Mouse (Mus musculus) urinary bladder, postnatal 4 days (tissue): ENCODE data around the gene Cnga3.

Source experiments
- DNase-seq, 2 experiments: peaks; one replicate each; pipeline ENCODE4 v3.0.0; 2021 to 2022; ENCODE audit warnings: low spot score in 2 of 2

Gene Cnga3

DNA sequence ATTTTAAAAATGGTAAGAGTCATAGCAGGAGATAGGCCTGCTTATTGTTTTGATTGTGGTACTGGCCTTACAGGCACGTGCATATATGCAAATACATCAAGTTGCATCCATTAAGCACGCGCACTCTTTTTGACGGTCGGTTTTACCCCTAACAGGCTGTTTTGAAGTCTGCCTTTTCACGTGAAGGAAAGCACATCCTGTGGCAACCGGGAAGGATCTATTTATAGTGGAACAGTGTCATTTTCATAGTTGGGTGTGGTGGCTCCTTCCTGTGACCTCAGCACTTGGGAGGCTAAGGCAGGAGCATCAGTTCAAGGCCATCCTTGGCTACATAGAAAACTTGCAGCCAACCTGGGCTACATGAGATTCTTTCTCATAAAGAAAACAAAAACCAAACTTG, 72.3 kb downstream of the Cnga3 start:
- no peak for DNase-seq

DNA sequence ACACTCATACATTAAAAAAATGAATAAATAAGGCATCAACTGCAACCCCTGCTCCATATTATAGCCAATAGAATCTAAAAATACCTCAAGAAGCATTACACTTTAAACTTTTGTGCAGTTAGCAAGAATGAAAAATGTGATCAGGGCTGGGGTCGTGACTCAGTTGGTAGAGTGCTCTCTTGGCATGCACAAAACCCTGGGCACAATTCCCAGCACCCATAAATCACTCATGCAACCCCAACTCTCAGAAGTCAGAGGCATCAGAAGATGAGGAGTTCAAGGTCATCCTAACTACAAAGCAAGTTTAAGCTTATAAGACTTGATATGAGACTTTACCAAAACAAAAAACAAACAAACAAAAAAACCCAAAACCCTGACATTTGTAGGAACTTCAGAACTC, 73.5 kb downstream of the Cnga3 start:
- DNase-seq, result no peak

DNA sequence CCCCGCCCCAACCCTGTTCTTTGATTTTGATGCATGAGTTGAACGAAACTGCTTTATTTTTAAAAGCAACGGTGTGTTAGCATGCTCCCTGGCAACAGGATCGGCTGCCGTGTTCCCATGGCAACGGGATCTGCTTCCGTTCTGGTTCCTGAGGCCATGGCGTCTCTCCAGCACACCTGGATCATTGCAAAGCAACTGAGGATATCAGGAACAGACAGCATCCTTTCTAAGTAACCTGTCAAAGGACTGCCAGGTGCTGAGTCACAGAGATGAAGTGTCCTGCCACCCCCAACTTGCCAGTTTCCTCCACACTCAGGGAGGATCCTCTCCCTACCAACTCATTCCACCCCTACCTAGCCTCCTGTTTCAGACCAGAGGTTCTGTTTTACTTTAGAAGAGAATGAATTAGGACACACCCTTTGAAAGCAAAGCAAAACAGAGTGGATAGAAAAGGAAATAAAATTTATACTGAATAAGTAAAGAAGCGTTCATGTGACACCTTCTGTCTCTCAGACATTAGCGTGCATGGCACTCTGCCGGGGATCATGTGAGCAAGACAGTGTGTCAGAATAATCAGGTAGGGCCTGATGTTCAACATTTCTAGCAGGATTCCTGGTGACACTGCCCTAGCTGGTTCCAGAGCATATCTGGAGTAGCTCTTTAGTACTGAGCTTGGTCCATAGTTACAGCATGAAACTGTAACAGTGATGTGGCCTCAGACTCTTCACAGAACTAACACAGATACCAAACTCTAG, 74.1 kb downstream of the Cnga3 start:
- no peak for DNase-seq

DNA sequence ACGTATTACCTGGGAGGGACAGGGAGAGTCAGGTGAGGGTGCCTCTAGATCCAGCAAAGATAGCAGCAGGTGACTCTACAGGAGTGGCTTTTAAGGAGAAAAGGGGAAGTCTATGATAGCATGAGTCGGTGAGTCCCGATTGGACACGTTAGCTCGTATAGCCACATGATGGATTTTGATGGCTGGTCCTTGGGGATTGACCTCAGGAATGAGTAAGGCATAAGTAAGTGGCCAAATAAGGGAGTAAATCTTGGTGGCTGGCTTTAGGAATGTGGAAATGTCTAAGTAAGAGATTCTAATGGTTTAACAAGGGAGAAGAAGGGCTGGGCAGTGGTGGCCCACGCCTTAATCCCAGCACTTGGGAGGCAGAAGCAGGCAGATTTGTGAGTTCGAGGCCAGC, 74.7 kb downstream of the Cnga3 start:
- no peak for DNase-seq

DNA sequence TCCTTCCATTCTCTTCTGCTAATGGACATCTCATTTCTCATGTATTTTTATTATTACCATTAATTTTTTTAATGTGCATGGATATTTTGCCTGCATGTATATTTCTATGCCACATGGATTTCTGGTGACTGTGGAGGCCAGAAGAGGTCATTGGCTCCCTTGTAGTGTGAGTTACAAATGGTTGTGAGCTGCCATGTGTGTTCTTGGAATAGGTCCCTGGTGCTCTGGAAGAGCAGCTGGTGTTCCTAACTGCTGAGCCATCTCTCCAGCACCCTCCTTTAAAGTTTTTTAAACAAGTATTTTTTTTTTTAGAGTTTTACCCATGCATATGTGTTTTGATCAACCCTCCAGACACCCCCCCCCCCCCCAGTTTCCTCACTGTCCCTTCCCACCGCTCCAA, 82.2 kb downstream of the Cnga3 start:
- no peak for DNase-seq

DNA sequence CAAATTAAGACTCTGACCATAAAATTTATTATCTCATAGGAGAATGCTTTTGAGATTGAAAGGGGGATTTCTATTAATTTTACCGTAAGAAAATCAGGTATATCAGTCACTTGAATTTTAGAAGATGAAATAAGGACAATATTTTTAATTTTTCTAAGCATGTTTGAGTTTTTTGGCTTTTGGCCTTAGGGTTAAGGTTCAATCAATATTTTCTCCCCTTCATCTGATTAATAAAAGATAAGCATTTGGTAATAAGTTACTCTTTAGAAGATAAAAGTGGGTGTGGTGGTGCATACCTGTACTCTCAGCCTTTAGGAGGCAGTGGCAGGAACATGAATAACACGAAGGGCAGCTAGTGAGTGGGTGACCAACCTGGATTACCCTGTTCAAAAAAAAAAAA, 84.7 kb downstream of the Cnga3 start:
- no peak for DNase-seq

DNA sequence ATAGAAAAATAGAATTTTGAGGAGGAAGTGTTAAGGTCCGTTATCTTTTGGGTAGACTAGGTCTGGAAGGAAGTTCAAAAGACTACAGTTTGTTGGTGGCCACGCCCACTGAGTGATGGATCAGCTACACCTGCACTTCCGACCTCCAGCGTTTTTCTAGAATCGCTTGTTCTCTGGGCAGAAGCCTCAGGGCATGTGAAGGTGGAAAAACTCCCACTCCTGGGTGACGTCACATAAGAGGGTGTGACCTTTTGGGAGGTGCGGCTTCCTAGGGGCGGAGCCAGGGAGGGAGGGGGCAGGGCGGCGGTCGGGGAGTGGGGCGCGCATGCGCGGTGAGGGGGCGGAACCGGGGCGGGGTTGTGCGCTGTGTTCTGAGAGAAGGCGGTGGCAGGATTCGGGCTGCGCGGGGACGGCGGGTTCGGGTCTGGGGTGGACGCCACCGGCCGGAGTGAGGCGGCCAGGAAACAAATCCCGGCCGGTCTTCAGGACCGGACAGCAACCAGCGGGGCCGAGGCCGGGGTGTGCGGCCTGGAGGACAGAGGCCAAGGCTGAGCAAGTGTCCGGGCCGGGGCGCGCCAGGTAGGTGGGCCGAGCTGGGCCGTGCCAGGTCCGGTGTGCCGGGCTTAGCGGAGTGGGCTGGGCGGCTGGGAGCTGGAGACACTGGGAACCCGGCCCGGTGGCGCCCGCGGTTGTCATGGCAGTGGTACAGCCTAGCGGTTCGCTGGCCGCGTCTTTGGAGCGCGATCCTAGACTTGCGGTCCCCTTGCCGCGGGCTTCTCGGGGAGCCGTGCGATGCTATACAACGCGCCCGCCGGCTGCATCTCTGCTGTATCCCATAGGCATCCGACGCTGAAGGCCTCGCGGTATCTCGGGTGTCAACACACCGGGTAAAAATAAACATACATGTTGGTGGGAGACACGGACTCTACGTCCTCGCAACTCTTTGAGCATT, 85.6 kb downstream of the Cnga3 start, which contains the start of gene Inpp4a:
Inpp4a (plus strand) TSS at position 326 of the 952 bp plus-strand sequence.
- DNase-seq, result peak; percentile 90 to 97

DNA sequence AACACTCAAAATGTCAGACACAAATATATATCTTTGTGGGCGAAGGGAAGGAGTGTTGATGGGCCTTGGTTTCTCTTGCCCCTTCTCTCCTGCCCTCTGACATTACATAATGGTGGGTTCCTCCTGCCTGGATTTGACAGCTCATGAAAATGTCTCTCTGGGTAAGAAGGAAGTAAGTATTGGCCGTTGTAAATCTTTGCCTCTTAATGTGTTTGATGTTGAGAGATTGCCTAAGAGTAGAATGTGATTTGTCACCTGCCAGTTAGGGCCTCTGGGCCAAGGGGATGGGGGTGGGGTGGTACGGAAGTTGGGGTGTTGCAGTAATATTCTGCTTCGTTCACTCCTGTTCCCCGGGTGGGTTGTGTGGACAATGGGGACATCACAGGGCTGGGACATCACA, 86.4 kb downstream of the Cnga3 start:
- no peak for DNase-seq

DNA sequence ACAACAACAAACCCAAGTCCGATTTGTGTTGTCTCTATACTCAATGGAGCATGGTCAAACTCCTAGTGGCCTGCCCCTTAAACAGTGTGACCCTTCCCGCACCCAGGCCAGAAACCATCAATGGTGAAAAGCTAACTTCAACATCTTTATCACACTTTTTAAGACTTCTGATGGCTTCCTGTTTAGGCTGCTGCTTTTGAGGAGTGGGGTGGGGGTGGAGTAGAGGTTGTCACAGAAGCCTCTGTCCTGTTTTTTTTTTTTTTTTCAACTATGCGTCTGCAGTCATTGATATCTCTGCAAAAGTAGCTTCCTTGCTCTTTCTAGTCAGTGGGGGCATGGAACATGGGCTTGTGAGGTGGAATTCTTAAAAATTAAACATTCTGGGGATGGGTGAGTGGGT, 88.6 kb downstream of the Cnga3 start:
- DNase-seq, result no peak

DNA sequence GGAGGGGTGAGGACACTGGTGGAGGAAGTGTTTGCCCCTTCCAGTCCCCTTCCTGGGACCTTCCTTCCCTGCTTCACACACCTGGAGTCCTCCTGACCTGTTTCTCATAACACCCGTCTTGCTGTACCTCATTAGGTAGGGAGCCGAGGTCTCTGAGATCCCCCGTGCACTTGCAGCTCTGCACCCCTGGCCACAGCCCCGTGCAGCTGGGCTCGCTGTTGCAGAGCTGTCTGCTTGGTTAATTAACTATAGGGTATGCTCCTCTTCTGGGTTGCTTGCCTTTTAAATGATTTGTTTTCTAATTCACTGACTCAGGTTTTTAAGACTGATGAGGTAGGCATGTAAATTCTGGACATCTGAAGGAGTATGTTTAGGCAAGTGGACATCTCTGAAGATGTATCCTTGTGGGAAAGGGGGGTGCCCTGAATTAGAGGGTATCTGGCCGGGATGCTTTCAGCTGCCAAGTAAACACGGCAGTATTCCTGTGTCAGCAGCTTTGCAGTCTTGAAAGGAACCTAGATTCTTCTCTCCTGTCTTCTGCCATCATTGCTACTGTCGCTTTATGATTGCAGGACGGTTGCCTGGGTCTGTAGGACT, 91.6 kb downstream of the Cnga3 start:
- DNase-seq, result no peak

DNA sequence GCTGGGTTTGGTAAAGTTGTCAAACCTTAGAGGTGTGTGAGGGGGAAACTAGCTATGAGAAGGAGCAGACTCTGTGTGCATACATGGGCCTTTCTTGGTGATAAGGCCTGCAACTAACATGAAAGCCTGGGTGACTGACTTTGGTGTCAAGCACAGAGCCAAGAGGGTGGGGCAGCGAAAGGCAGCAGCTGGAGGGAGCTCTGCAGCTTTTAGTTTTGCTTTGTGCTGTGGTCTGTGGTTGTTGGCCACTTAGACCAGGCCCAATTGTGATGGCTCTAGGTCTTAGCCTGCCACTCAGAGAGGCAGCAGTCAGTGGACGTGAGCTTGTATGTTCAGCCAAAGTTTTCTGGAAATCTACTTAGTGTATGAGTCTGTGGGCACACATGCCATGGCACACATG, 93.4 kb downstream of the Cnga3 start:
- no peak for DNase-seq

DNA sequence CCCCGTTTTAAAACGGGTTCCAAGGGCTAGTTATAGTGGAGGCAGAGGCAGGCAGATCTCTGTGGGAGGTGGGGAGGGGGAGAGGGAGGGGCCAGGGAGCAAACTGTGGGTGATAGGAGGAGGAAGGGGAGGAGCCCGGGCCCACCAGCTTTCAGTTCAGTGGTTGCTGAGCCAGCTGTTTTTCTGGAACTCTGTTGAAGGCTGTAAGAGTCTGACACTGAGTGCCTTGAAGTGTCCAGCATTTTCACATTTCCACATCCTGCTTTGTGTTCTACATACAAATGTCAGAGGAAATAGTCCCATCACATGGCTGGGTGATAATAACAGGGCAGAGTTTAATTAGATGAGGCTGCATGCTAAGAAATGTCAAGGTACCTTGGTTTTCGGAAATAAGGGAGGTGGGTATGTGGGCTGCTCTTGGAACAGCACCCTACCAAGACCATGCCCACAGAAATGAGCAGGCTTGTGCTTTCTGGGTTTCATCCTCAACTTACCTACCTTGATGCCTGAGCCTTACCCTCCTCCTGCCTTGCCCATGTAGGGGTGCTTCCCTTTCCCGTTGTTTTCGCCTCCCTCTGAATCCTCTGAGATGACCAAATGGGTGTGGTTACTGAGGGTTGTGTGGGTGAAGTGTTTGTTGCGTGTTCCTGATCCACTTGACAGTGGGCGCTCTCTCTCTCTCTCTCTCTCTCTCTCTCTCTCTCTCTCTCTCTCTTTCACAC, 93.9 kb downstream of the Cnga3 start:
- DNase-seq, result no peak

DNA sequence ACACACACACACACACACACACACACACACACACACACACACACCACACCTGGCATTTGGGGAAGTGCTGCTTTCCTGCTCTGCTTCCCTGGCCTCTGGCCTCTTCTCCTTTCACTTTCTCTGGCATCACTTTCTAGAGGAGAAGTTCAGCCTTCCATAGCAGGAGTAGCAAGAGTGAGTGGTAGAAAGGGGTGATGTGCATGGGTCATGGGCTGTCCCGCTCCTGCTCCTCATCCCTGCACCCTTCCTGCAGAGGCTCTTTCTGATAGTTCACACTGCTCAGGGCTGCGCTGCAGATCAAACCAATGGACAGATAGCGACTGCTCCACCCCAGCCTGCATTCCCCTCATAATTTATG, 94.5 kb downstream of the Cnga3 start:
- DNase-seq, result no peak

DNA sequence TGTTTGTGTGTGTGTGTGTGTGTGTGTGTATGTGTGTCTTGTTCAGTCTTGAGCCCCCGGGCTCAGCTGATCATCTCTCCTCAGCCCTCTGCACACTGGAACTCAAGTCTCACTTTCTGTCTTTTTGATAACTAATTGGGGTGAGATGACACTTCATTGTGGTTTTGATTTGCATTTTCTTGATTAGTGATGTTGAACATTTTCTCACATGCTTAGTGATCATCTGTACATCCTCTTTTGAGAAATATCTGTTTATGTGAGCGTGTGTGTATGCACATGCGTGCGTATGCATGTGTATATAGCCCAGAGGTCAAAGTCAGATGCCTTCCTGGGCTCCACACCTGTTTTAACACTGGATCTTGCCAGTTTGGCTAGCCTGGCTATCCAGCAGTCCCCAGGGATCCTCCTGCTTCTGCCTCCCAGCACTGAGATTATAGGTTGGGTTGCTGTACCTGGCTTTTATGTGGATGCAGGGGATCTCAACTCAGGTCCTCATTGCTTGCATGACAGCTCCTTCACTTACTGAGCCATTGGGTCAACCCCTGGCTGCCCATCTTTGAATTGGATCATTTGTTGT, 95.8 kb downstream of the Cnga3 start:
- no peak for DNase-seq
